Mouse (Mus musculus) liver, embryonic 11.5 days (tissue): ENCODE measurements around the gene Slc31a2. TPM values are rescaled to one million over a fixed set of nuclear protein-coding genes. Genes with fewer than 3 reads are reported as not detected.

ENCODE experiments used
- ATAC-seq: fragments of 200-750 bp; cut with Nextera tagmentation; replicated peaks from 2 replicates; pipeline ENCODE4 v1.8.0; 2017; ENCODE audit warnings: moderate number of reproducible peaks, mild to moderate bottlenecking, moderate TSS enrichment, moderate library complexity; ENCODE audit not compliant: low FRiP score
- DNase-seq: peaks from one replicate; pipeline ENCODE4 v3.0.0-alpha.2; 2017; ENCODE audit warnings: low spot score
- H3K27ac ChIP-seq: fragments of 300-500 bp; sonication (generic); 2 replicates; pipeline ENCODE4 v1.5.1; 2014; ENCODE audit warnings: mild to moderate bottlenecking, low read depth, low read length, control low read depth
- H3K27me3 ChIP-seq: fragments of 300-500 bp; sonication (generic); replicated peaks from 2 replicates; pipeline ENCODE4 v1.6.1; 2014; ENCODE audit warnings: low read length, mixed read lengths; ENCODE audit not compliant: control insufficient read depth, insufficient read depth
- H3K36me3 ChIP-seq: fragments of 300-500 bp; sonication (generic); 2 replicates; pipeline ENCODE4 v1.6.1; 2014; ENCODE audit warnings: mild to moderate bottlenecking, low read length, moderate library complexity, mixed read lengths; ENCODE audit not compliant: control insufficient read depth, insufficient read depth
- H3K4me1 ChIP-seq: fragments of 300-500 bp; sonication (generic); replicated peaks from 2 replicates; pipeline ENCODE4 v1.6.1; 2014; ENCODE audit warnings: low read length, mixed read lengths; ENCODE audit not compliant: control insufficient read depth, insufficient read depth
- H3K4me2 ChIP-seq: fragments of 300-500 bp; sonication (generic); 2 replicates; pipeline ENCODE4 v1.6.1; 2014; ENCODE audit warnings: mild to moderate bottlenecking, control low read depth, moderate library complexity
- H3K4me3 ChIP-seq: fragments of 300-500 bp; sonication (generic); 2 replicates; pipeline ENCODE4 v1.5.1; 2014; ENCODE audit warnings: low read depth, low read length, control low read depth
- H3K9ac ChIP-seq: fragments of 300-500 bp; sonication (generic); 2 replicates; pipeline ENCODE4 v1.6.1; 2014; ENCODE audit warnings: low read depth, low read length, control low read depth
- H3K9me3 ChIP-seq: fragments of 300-500 bp; sonication (generic); 2 replicates; pipeline ENCODE4 v1.6.1; 2016; ENCODE audit warnings: low read length, inconsistent platforms, mixed read lengths; ENCODE audit not compliant: control insufficient read depth
- WGBS: fragments of 180-500 bp; shearing (Covaris S2); extraction: QIAGEN DNeasy Blood & Tissue Kit; methylation state at CpG from one replicate; pipeline ENCODE4 v1.1.7; 2014; 5-methylcytosine and 5-hydroxymethylcytosine counted together
- polyA plus RNA-seq: library from polyadenylated mRNA; unstranded; fragments of >200 nt; fragmentation: Nextera tagmentation; extraction: Ambion mirVana; gene quantifications from 2 replicates; pipeline ENCODE4 v1.2.1, GENCODE M21; 2014

The Slc31a2 gene
- polyA plus RNA-seq, 1 experiment from 2014 or later, result 8.4 TPM

- H3K4me1 ChIP-seq, result no peaks in the 10 kb centered on the region
- ATAC-seq, result no peak
- H3K9ac ChIP-seq, result no peak overlapping the region
- DNase-seq, result no peak
- H3K27me3 ChIP-seq, result no peaks in the 10 kb centered on the region
- peaks cover 23% of the 10 kb centered on the region for H3K36me3 ChIP-seq
- no peak overlapping the region for H3K4me2 ChIP-seq
- WGBS, result 84% methylated on average over 2 of the region's 2 CpGs
- no peak overlapping the region for H3K4me3 ChIP-seq
- no peak overlapping the region for H3K27ac ChIP-seq
- H3K9me3 ChIP-seq, result no peaks in the 10 kb centered on the region
These were observed 54.1 kb downstream of the Slc31a2 start for GRCm38 (mm10) chr4:62316456-62316855.

- H3K36me3 ChIP-seq, result peaks cover 27% of the 10 kb centered on the region
- no peak for ATAC-seq
These were observed 55.9 kb downstream of the Slc31a2 start for GRCm38 (mm10) chr4:62318294-62318693.

GRCm38 (mm10) chr4:62322684-62323083 is 60.3 kb downstream of the Slc31a2 start:
- DNase-seq (no peak), ATAC-seq (no peak; the same call in 1 of the 2 replicates)
- Histone ChIP-seq H3K27me3 (no peaks in the 10 kb centered on the region), H3K9me3 (no peaks in the 10 kb centered on the region), H3K4me1 (no peaks in the 10 kb centered on the region), H3K4me3 (no peak overlapping the region), H3K36me3 (peaks cover 35% of the 10 kb centered on the region), H3K9ac (no peak overlapping the region), H3K27ac (no peak overlapping the region), H3K4me2 (no peak overlapping the region)
- 56% methylated on average over 3 of the region's 3 CpGs for WGBS

More at GRCm38 (mm10) chr4:62318294-62318693, 55.9 kb downstream of the Slc31a2 start:
- H3K9me3 ChIP-seq, result no peaks in the 10 kb centered on the region
- WGBS, result 69% methylated on average over 1 of the region's 1 CpGs
- no peak overlapping the region for H3K4me2 ChIP-seq
- no peaks in the 10 kb centered on the region for H3K4me1 ChIP-seq
- no peak overlapping the region for H3K4me3 ChIP-seq
- H3K27ac ChIP-seq, result no peak overlapping the region
- H3K27me3 ChIP-seq, result no peaks in the 10 kb centered on the region
- H3K9ac ChIP-seq, result no peak overlapping the region
- no peak for DNase-seq

GRCm38 (mm10) chr4:62326111-62326510 is 63.7 kb downstream of the Slc31a2 start:
- Histone ChIP-seq H3K4me3 (no peak overlapping the region), H3K27ac (no peak overlapping the region), H3K4me2 (no peak overlapping the region), H3K4me1 (peaks cover 15% of the 10 kb centered on the region), H3K9me3 (no peaks in the 10 kb centered on the region), H3K27me3 (no peaks in the 10 kb centered on the region), H3K36me3 (peaks cover 29% of the 10 kb centered on the region), H3K9ac (no peak overlapping the region)
- ATAC-seq (no peak), DNase-seq (no peak)

GRCm38 (mm10) chr4:62328941-62329660 is 66.7 kb downstream of the Slc31a2 start:
- Histone ChIP-seq H3K36me3 (peaks cover 13% of the 10 kb centered on the region; the same call in 1 of the 2 replicates), H3K4me2 (no peak overlapping the region), H3K9me3 (no peaks in the 10 kb centered on the region), H3K4me3 (no peak overlapping the region), H3K9ac (no peak overlapping the region), H3K4me1 (peaks cover 15% of the 10 kb centered on the region), H3K27ac (peak overlapping the region; percentile 17; the same call in 1 of the 2 replicates), H3K27me3 (no peaks in the 10 kb centered on the region)
- no peak for DNase-seq
- peak; percentile 31 for ATAC-seq
- WGBS, result 43% methylated on average over 6 of the region's 6 CpGs

- H3K27ac ChIP-seq, result no peak overlapping the region
- DNase-seq, result no peak
- 83% methylated on average over 5 of the region's 5 CpGs for WGBS
- H3K9ac ChIP-seq, result no peak overlapping the region
- no peak overlapping the region for H3K4me3 ChIP-seq
- peaks cover 15% of the 10 kb centered on the region for H3K4me1 ChIP-seq
- H3K4me2 ChIP-seq, result no peak overlapping the region
- H3K36me3 ChIP-seq, result peaks cover 11% of the 10 kb centered on the region; the same call in 1 of the 2 replicates
- no peaks in the 10 kb centered on the region for H3K27me3 ChIP-seq
- H3K9me3 ChIP-seq, result no peaks in the 10 kb centered on the region
- no peak for ATAC-seq
These were observed 69.6 kb downstream of the Slc31a2 start for GRCm38 (mm10) chr4:62331977-62332376.

- DNase-seq (no peak), ATAC-seq (no peak)
- H3K36me3 ChIP-seq, result peaks cover 10% of the 10 kb centered on the region
- H3K27ac ChIP-seq, result no peak overlapping the region
- 89% methylated on average over 5 of the region's 5 CpGs for WGBS
- no peaks in the 10 kb centered on the region for H3K27me3 ChIP-seq
- H3K9ac ChIP-seq, result no peak overlapping the region
- no peaks in the 10 kb centered on the region for H3K4me1 ChIP-seq
- H3K4me3 ChIP-seq, result no peak overlapping the region
- H3K9me3 ChIP-seq, result no peaks in the 10 kb centered on the region
- H3K4me2 ChIP-seq, result no peak overlapping the region
These were observed 76.2 kb downstream of the Slc31a2 start for GRCm38 (mm10) chr4:62338536-62338935.

- Histone ChIP-seq H3K27ac (no peak overlapping the region), H3K27me3 (no peaks in the 10 kb centered on the region), H3K36me3 (peaks cover 11% of the 10 kb centered on the region), H3K4me2 (no peak overlapping the region), H3K4me1 (peaks cover 2% of the 10 kb centered on the region; the same call in 1 of the 2 replicates), H3K4me3 (no peak overlapping the region), H3K9me3 (no peaks in the 10 kb centered on the region), H3K9ac (no peak overlapping the region)
- WGBS, result 73% methylated on average over 1 of the region's 1 CpGs
- DNase-seq (no peak), ATAC-seq (no peak)
These were observed 81.6 kb downstream of the Slc31a2 start for GRCm38 (mm10) chr4:62344000-62344399.

- H3K27ac ChIP-seq, result no peak overlapping the region
- H3K4me1 ChIP-seq, result peaks cover 3% of the 10 kb centered on the region; the same call in 1 of the 2 replicates
- WGBS, result 87% methylated on average over 4 of the region's 4 CpGs
- no peak overlapping the region for H3K4me2 ChIP-seq
- H3K4me3 ChIP-seq, result no peak overlapping the region
- no peak for DNase-seq
- peaks cover 11% of the 10 kb centered on the region for H3K36me3 ChIP-seq
- no peaks in the 10 kb centered on the region for H3K27me3 ChIP-seq
- H3K9me3 ChIP-seq, result no peaks in the 10 kb centered on the region
- no peak for ATAC-seq
- no peak overlapping the region for H3K9ac ChIP-seq
These were observed 83.5 kb downstream of the Slc31a2 start for GRCm38 (mm10) chr4:62345827-62346226.
